9 mouse cellular contexts compared by ENCODE assay signal in the genomic region with DNA sequence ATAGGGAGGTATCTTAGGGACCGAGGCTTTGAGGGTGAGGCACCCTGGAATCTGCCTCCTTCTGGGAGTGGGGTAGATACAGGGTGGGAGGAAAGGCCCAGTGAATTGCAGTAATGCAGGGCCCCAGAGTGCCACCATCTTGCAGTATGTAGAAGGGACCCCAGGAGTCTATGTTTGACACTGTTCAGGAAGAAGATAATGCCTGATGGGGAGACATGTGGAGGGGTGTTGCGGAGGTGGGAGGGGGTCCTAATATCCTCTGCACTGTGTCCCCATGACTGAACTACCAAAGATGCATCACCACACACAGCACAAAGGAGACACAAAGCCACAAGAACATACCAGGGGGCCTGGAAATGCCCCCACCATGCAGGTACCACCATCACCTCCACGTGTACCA. TPM values are rescaled to one million over a fixed set of nuclear protein-coding genes. Genes with fewer than 3 reads are reported as not detected.
A peak's percentile ranks its signal among the peaks of the same experiment; 100 is the strongest.
DNase-seq lines count a peak whose midpoint lies in the region; TF ChIP-seq lines count a peak whose summit lies in the region.
"Had no signal": no experiment of that assay in that cellular context is flagged by ENCODE, and none has a peak within 500 bp of the region (broad histone marks: within the 10 kb centered on the region; RNA-seq: fewer than 3 reads in every experiment).

No protein-coding gene starts in this region.

- 75% methylated on average over 3 of the region's 3 CpGs for WGBS in hindbrain, embryonic 10.5 days
- 40% methylated on average over 3 of the region's 3 CpGs for WGBS in macrophage (ENCODE audit: missing documents)

- no peaks in the 10 kb centered on the region; the same call in 1 of the 2 replicates for H3K79me2 ChIP-seq in macrophage (ENCODE audit: inconsistent target)

- no peaks in the 10 kb centered on the region for H3K9me3 ChIP-seq in E14TG2a.4 (ENCODE audit: low read length)
- H3K9me3 ChIP-seq in hindbrain, embryonic 10.5 days = no peaks in the 10 kb centered on the region

- peaks cover 74% of the 10 kb centered on the region for H3K4me1 ChIP-seq in E14TG2a.4 (replicated peaks; ENCODE audit: low read depth, low read length)
- peaks cover 69% of the 10 kb centered on the region for H3K4me1 ChIP-seq in hindbrain, embryonic 10.5 days (replicated peaks)

- H3K27me3 ChIP-seq in E14TG2a.4 (ENCODE audit: insufficient read depth, low read length) = peaks cover 86% of the 10 kb centered on the region
- peaks cover 89% of the 10 kb centered on the region for H3K27me3 ChIP-seq in hindbrain, embryonic 10.5 days (ENCODE audit: insufficient read depth, poor library complexity, severe bottlenecking)

- H3K4me3 ChIP-seq in E14TG2a.4 (replicated peaks; ENCODE audit: low read length) = peak overlapping the region; percentile 80
- H3K4me3 ChIP-seq in hindbrain, embryonic 10.5 days = peak overlapping the region; percentile 63
- H3K4me3 ChIP-seq in macrophage (ENCODE audit: inconsistent target) = peak overlapping the region; percentile 7; the same call in 1 of the 2 replicates

- DNase-seq in cerebellum, adult 8-10 months = peak; percentile 49
- no peak for DNase-seq in cerebellum, adult 9-11 months
- DNase-seq in hindbrain, embryonic 10.5 days (ENCODE audit: low spot score) = no peak
- DNase-seq in adrenal gland, postnatal 36 days = no peak
- DNase-seq in right cerebral cortex, postnatal 10 days (ENCODE audit: low spot score in 2 of 2) = no peak
- DNase-seq in layer of hippocampus, adult 8-10 months (ENCODE audit: low spot score in 2 of 2) = no peak
- DNase-seq: kidney, adult 11 months had no signal

- peak overlapping the region; percentile 78; the same call in 1 of the 2 replicates for H3K27ac ChIP-seq in hindbrain, embryonic 10.5 days
- peak overlapping the region; percentile 78 for H3K27ac ChIP-seq in macrophage

- no peaks in the 10 kb centered on the region for H3K36me3 ChIP-seq in E14TG2a.4 (ENCODE audit: insufficient read depth, low read length)
- no peaks in the 10 kb centered on the region for H3K36me3 ChIP-seq in hindbrain, embryonic 10.5 days
- H3K36me3 ChIP-seq in macrophage (ENCODE audit: inconsistent target) = no peaks in the 10 kb centered on the region

- no peak for TF ChIP-seq CTCF in E14TG2a.4 (conservative IDR thresholded peaks at IDR 0.05; ENCODE audit: low read length)

RNA-seq across cellular contexts. Expression of a gene that starts 0.4 kb away (rescaled TPM):
- 11.8 and 45.9 TPM in 2 replicates for polyA plus RNA-seq in hindbrain, embryonic 10.5 days (2016; fragmentation: Nextera tagmentation; extraction: Ambion mirVana)
- 10 to 100 TPM in 15 of 26 experiments, 1 to 10 TPM in 11; 4.3 to 36.6 (median 12.0) TPM for total RNA-seq in macrophage (2018; cell fraction: chromatin; rRNA removed)
- 100 to 1,000 TPM in 12 of 26 experiments, 10 to 100 TPM in 14; 41.3 to 159 (median 82.6) TPM for total RNA-seq in macrophage (2018; cell fraction: cytosol; rRNA removed)
- total RNA-seq in macrophage (2018; cell fraction: nucleus; rRNA removed) = 100 to 1,000 TPM in 3 of 26 experiments, 10 to 100 TPM in 23; 21.3 to 120 (median 68.3) TPM
- 97.0 to 111 TPM (median 106 TPM) in 3 replicates for polyA plus RNA-seq in macrophage (2018)
- 100 to 1,000 TPM in 1 of 2 experiments, 10 to 100 TPM in 1; 69.6 to 106 TPM for total RNA-seq in adrenal gland, postnatal 36 days (2021)
- total RNA-seq in layer of hippocampus, adult 8-10 months (2022) = 1,000 to 10,000 TPM; 2,163 to 2,251 (median 2,216) TPM

RNA-seq across cellular contexts. Expression of a gene that starts 33.6 kb away (rescaled TPM):
- polyA plus RNA-seq in hindbrain, embryonic 10.5 days (2016; fragmentation: Nextera tagmentation; extraction: Ambion mirVana) = 98.4 and 126 TPM in 2 replicates
- 10 to 100 TPM in 7 of 26 experiments, 1 to 10 TPM in 19; 2.7 to 28.1 (median 8.2) TPM for total RNA-seq in macrophage (2018; cell fraction: chromatin; rRNA removed)
- total RNA-seq in macrophage (2018; cell fraction: cytosol; rRNA removed) = 100 to 1,000 TPM in 13 of 26 experiments, 10 to 100 TPM in 13; 65.1 to 175 (median 99.9) TPM
- total RNA-seq in macrophage (2018; cell fraction: nucleus; rRNA removed) = 10 to 100 TPM; 19.7 to 62.8 (median 40.7) TPM
- polyA plus RNA-seq in macrophage (2018) = 28.6 to 198 TPM (median 112 TPM) in 3 replicates
- 100 to 1,000 TPM; 325 to 361 TPM for total RNA-seq in adrenal gland, postnatal 36 days (2021)
- total RNA-seq in layer of hippocampus, adult 8-10 months (2022) = 100 to 1,000 TPM; 293 to 308 (median 300) TPM

Comparison
In these comparisons a context has a peak if more than half of its experiments do, and no peak if none do; other contexts are left out.
1. H3K4me3 ChIP-seq: peak in every context shown above with its lines; median percentile 80 in E14TG2a.4; 63 in hindbrain, embryonic 10.5 days; 7 in macrophage.
2. RNA of a gene that starts 0.4 kb away (total RNA-seq): 2,163 to 2,251 TPM in layer of hippocampus, adult 8-10 months; 69.6 to 106 TPM in adrenal gland, postnatal 36 days; every median in the first group is over 10 times any median in the second.